Mouse (Mus musculus) kidney, adult 2 months (tissue): Measurements from ENCODE around the gene Tet2. TPM values are rescaled to one million over a fixed set of nuclear protein-coding genes. Genes with fewer than 3 reads are reported as not detected.

ENCODE experiments used
- DNase-seq: peaks from one replicate; pipeline ENCODE4 v3.0.0; 2021
- H3K27ac ChIP-seq: fragments of 200-500 bp; 2 replicates; pipeline ENCODE4 v1.5.1; 2012; ENCODE audit warnings: low read depth, low read length, control low read depth, inconsistent platforms; ENCODE audit not compliant: insufficient read depth
- H3K27me3 ChIP-seq: fragments of 200-500 bp; replicated peaks from 2 replicates; pipeline ENCODE4 v1.6.1; 2012; ENCODE audit warnings: mild to moderate bottlenecking, moderate library complexity, low read length, inconsistent platforms; ENCODE audit not compliant: control insufficient read depth, insufficient read depth
- H3K36me3 ChIP-seq: fragments of 200-500 bp; 2 replicates; pipeline ENCODE4 v1.6.1; 2012; ENCODE audit warnings: mild to moderate bottlenecking, moderate library complexity, low read length, inconsistent platforms; ENCODE audit not compliant: control insufficient read depth, insufficient read depth
- H3K4me1 ChIP-seq: fragments of 200-500 bp; 2 replicates; pipeline ENCODE4 v1.6.1; 2011; ENCODE audit warnings: low read length; ENCODE audit not compliant: control insufficient read depth, insufficient read depth
- H3K4me3 ChIP-seq: fragments of 200-500 bp; 2 replicates; pipeline ENCODE4 v1.5.1; 2011; ENCODE audit warnings: mild to moderate bottlenecking, low read depth, low read length, control low read depth; ENCODE audit not compliant: insufficient read depth
- CTCF ChIP-seq: fragments of 200-500 bp; conservative IDR thresholded peaks from 2 replicates; pipeline ENCODE4 v1.5.1; 2011; ENCODE audit warnings: low read depth, mild to moderate bottlenecking, control low read depth, low read length, moderate library complexity, mixed read lengths; ENCODE audit not compliant: insufficient read depth, insufficient read length
- POLR2A ChIP-seq: fragments of 200-500 bp; IDR thresholded peaks from one replicate; pipeline ENCODE4 v1.6.1; 2011; ENCODE audit warnings: low read depth, low read length, control low read depth
- WGBS: fragments of 180-500 bp; shearing (Covaris S2); methylation state at CpG from one replicate; pipeline ENCODE4 v1.1.7; 2018; 5-methylcytosine and 5-hydroxymethylcytosine counted together
- polyA plus RNA-seq: library from polyadenylated mRNA; depleted of rRNA; stranded (reverse); fragments of >200 nt; gene quantifications from 2 replicates; pipeline ENCODE4 v1.2.3, GENCODE M21; 2012

Gene Tet2
- polyA plus RNA-seq, 1 experiment: 15.9 TPM

DNA sequence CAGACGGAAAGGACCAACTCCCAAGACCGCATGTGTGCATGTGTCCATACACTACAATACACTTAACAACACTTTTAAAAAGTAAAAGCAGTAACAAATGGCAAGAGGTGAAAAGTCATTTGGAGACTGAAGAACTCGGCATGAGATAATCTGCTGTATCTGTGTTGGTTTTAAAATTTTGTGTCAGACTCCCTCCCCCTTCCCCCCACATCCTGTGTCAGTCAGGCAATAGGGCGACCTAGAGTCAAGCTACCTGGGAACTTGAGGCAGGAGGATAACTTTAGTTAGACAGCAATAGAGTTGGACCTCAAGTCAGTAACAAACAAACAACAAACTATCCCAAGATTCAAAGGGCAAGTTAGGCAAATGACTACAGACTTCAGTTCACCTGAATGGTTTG is 34.6 kb downstream of the Tet2 start:
- Histone ChIP-seq H3K36me3 (no peaks in the 10 kb centered on the region; the same call in 1 of the 2 replicates), H3K4me3 (no peak overlapping the region), H3K27me3 (no peaks in the 10 kb centered on the region), H3K4me1 (no peaks in the 10 kb centered on the region), H3K27ac (no peak overlapping the region)
- DNase-seq: no peak
- TF ChIP-seq POLR2A (no peak), CTCF (no peak)
- 77% methylated on average over 4 of the region's 4 CpGs for WGBS

DNA sequence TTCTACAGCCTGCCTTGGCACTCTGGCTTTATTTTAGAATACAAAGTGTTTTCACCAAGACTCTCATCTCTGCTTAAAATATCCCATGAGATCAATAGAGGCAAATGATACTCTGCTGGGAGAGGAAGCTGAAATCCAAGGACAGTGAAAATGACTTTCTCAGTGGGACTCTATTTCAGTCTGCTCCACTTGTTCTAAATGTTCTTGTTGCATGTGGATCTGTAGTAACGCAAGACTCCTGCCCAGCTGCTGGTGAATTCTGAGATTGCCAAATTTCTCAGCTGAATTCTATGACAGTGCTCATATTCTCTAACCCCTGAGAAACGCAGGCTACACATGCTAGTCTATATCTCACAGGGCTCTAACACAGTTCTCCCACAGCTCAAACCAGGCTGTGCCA is 35.1 kb downstream of the Tet2 start:
- DNase-seq: no peak
- no peaks in the 10 kb centered on the region for H3K27me3 ChIP-seq
- 82% methylated on average over 2 of the region's 2 CpGs for WGBS
- TF ChIP-seq POLR2A (no peak), CTCF (no peak)
- no peak overlapping the region for H3K4me3 ChIP-seq
- H3K4me1 ChIP-seq: no peaks in the 10 kb centered on the region
- no peak overlapping the region for H3K27ac ChIP-seq
- no peaks in the 10 kb centered on the region; the same call in 1 of the 2 replicates for H3K36me3 ChIP-seq

DNA sequence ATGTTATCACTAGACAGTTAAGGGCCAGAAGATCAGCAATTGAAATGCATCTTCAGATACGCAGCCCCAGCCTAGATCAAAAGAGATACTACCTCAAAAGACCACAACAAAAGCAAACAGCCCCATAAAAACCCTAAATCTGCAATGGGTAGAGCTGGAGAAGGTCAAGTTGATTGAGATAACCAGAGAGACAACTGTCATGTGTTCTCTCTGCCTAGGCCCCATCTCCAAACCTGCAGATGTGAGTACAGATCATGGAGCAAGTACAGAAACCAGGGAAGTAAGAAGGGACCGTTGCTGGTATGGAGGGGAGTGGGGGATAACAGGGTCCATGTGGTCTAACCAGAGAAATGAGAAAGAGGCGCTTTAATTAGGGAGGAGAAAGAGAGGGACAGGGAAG is 36.1 kb downstream of the Tet2 start:
- WGBS: 90% methylated on average over 3 of the region's 3 CpGs

DNA sequence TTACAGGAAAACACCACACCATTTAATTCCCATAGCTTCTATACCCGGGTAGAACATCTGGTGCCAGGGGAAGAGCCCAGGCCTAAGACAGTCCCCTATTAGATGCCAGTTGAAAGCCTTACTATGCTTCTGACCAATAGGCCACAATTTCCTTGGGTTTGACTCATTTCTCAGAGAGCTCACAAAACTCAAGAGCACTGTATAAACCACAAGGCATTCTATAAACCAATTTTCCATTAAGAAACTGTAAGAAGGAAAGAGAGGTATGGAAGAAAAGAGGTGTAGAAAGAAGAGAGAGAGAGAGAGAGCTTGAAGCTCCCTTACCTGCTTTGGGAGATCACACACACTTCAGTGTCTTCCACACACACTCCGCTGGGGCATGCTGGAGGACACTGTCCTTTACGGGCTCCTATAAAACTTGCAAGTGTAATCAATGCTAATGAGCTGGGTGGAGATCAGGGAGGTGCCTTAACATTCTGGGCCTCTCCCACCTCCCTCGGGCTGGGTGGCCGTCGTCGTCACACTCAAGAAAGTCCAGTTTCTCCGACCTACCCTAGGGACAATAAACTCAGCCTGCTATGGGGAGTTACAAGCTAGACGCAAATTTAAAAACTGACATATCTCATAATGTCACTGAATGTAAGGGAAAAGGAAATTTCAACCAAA is 38.5 kb downstream of the Tet2 start:
- 59% methylated on average over 9 of the region's 9 CpGs for WGBS
- no peaks in the 10 kb centered on the region for H3K4me1 ChIP-seq
- no peak overlapping the region for H3K27ac ChIP-seq
- H3K27me3 ChIP-seq: no peaks in the 10 kb centered on the region
- no peak for DNase-seq
- H3K36me3 ChIP-seq: no peaks in the 10 kb centered on the region
- H3K4me3 ChIP-seq: no peak overlapping the region
- TF ChIP-seq POLR2A (no peak), CTCF (no peak)

More for the DNA sequence above, 36.1 kb downstream of the Tet2 start:
- DNase-seq: no peak
- TF ChIP-seq POLR2A (no peak), CTCF (no peak)
- Histone ChIP-seq H3K4me3 (no peak overlapping the region), H3K36me3 (no peaks in the 10 kb centered on the region; the same call in 1 of the 2 replicates), H3K27ac (no peak overlapping the region), H3K4me1 (no peaks in the 10 kb centered on the region), H3K27me3 (no peaks in the 10 kb centered on the region)

DNA sequence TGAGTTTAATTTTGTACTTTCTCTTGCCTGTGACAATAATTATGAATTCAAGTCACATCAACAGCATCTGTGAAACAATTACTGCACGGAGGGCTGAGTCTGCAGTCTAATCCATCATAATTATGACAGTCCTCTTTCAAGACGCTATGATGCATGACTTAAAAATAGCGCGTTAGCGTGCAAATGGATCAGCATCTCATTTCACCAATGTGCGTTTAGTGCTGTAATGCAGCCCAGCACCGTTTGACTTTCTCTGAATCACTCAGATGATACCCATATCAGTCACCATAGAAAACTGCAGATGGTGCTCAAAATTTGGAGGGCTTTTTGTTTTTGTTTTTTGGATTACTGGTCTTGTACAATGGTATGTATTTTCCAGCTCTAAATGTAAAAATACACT is 48.0 kb downstream of the Tet2 start:
- 72% methylated on average over 7 of the region's 7 CpGs for WGBS
- no peak overlapping the region for H3K27ac ChIP-seq
- no peak overlapping the region for H3K4me3 ChIP-seq
- TF ChIP-seq POLR2A (no peak), CTCF (no peak)
- H3K36me3 ChIP-seq: no peaks in the 10 kb centered on the region
- no peaks in the 10 kb centered on the region for H3K4me1 ChIP-seq
- H3K27me3 ChIP-seq: no peaks in the 10 kb centered on the region
- DNase-seq: no peak

DNA sequence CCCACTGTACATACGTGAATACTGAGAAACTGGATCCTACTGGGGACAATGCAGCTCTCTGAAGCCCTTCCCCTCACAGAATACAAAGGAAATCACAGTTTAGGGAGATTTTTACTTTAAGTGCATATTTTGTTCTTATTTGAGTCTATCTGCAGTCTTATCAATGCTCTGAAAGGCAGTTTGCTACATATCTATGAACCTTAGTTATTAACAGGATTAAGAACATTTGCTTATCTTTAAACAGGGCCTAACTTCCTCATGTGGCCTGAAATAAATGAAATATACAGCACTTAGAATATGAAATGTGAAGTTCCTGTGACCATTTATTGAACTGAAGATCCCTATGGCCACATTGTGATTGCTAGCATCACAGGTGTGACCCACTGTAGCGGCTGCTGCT is 53.6 kb downstream of the Tet2 start:
- peaks cover 2% of the 10 kb centered on the region for H3K36me3 ChIP-seq
- H3K27me3 ChIP-seq: no peaks in the 10 kb centered on the region
- H3K4me1 ChIP-seq: 0 out of 2 replicates have a peak, but pooled peaks cover 2% of the 10 kb centered on the region
- WGBS: 84% methylated on average over 2 of the region's 2 CpGs
- TF ChIP-seq POLR2A (no peak), CTCF (no peak)
- H3K4me3 ChIP-seq: no peak overlapping the region
- no peak for DNase-seq
- H3K27ac ChIP-seq: no peak overlapping the region

DNA sequence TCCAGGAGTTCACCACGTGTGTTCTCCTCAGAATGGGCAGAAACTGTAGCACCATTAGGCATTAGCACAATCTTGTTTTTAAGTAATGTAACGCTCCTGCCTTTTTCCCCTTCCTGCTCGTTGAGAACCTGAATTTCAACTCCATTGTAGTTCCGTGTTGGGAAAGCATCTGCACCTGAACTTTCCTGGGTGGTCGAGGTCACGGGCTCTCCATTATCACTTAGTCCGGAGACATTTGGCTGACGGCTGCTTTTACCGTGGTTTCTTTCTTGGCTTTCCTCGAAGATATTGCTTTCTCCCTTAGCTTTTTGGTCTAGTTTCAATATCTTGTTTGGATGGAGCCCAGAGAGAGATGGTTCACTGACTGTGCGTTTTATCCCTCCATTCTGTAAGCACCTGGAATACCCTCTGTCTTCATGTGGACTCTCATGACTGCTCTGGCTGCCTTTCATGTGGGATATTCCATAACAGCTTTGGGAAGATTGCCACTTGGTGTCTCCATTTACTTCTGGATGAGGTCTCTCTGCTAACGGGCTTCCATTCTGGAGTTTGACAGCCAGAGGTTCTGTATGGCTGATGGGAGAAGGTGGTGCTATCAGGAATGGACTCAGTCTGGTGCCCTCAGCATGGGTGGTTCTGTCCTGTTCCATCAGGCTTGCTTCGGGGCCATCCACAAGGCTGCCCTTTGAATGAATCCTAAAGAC is 56.8 kb downstream of the Tet2 start:
- no peak for TF ChIP-seq POLR2A
- no peak for TF ChIP-seq CTCF
- no peaks in the 10 kb centered on the region for H3K27me3 ChIP-seq
- 0 out of 2 replicates have a peak, but pooled peaks cover 2% of the 10 kb centered on the region for H3K4me1 ChIP-seq
- no peak for DNase-seq
- no peak overlapping the region for H3K27ac ChIP-seq
- WGBS: 84% methylated on average over 13 of the region's 13 CpGs
- H3K36me3 ChIP-seq: peaks cover 2% of the 10 kb centered on the region
- H3K4me3 ChIP-seq: no peak overlapping the region
